Mouse (Mus musculus) G1E (cell line): ENCODE measurements around the gene Ccnt1. TPM values are rescaled to one million over a fixed set of nuclear protein-coding genes. Genes with fewer than 3 reads are reported as not detected.

Experiments used
- ATAC-seq: 2 replicates; pipeline ENCODE4 v1.8.0; 2016; ENCODE audit warnings: mild to moderate bottlenecking; ENCODE audit not compliant: insufficient number of reproducible peaks, poor library complexity, low FRiP score, severe bottlenecking; ENCODE audit errors: extremely low read depth
- DNase-seq: peaks from one replicate; pipeline ENCODE4 v3.0.0; 2012; ENCODE audit warnings: low spot score
- H3K27me3 ChIP-seq: 2 replicates; pipeline ENCODE4 v1.6.1; 2012; ENCODE audit warnings: mild to moderate bottlenecking, low read length, inconsistent platforms; ENCODE audit not compliant: insufficient read depth
- H3K36me3 ChIP-seq: replicated peaks from 2 replicates; pipeline ENCODE3; 2012; ENCODE audit warnings: mild to moderate bottlenecking, inconsistent platforms
- H3K4me1 ChIP-seq: 2 replicates; pipeline ENCODE4 v1.6.1; 2012; ENCODE audit warnings: low read depth, low read length, inconsistent platforms, mixed read lengths; ENCODE audit not compliant: insufficient read depth
- H3K4me3 ChIP-seq: 2 replicates; pipeline ENCODE4 v1.5.1; 2012; ENCODE audit warnings: low read depth, mild to moderate bottlenecking, inconsistent platforms, low read length, moderate library complexity, mixed read lengths
- H3K9me3 ChIP-seq: replicated peaks from 2 replicates; pipeline ENCODE4 v1.6.1; 2012; ENCODE audit warnings: inconsistent platforms
- CTCF ChIP-seq: IDR thresholded peaks from 2 replicates; pipeline ENCODE4 v1.5.1; 2012; ENCODE audit warnings: low read depth, low read length, inconsistent platforms, mixed read lengths
- GATA1 ChIP-seq: IDR thresholded peaks from 2 replicates; pipeline ENCODE4 v1.6.1; 2012; ENCODE audit warnings: borderline replicate concordance, low read length, inconsistent platforms, mixed read lengths
- GATA2 ChIP-seq: IDR thresholded peaks from 2 replicates; pipeline ENCODE4 v1.6.1; 2012; ENCODE audit warnings: low read depth, low read length, inconsistent platforms, borderline replicate concordance
- POLR2AphosphoS5 ChIP-seq: IDR thresholded peaks from 2 replicates; pipeline ENCODE4 v1.6.1; 2012; ENCODE audit warnings: low read depth, low read length, inconsistent platforms; ENCODE audit not compliant: insufficient replicate concordance
- TAL1 ChIP-seq: conservative IDR thresholded peaks from 2 replicates; pipeline ENCODE4 v1.6.1; 2012; ENCODE audit warnings: low read depth, low read length, inconsistent platforms, mixed read lengths
- polyA plus RNA-seq: library from polyadenylated mRNA; stranded (reverse); fragments of >175 nt; gene quantifications from 2 replicates; pipeline ENCODE4 v1.2.3, GENCODE M21; 2012
- total RNA-seq, 2 experiments: library from RNA; stranded (forward) in 1 of 2; stranded (reverse) in 1 of 2; fragments of 200-1000 nt in 1 of 2; fragments of >200 nt in 1 of 2; fragmentation: Nextera tagmentation in 1 of 2; gene quantifications; 2 replicates each; pipeline ENCODE4 v1.2.3; 2014 to 2017

Ccnt1 gene
- total and polyA plus RNA-seq, 3 experiments, result 6.4 to 78.2 (median 76.1) TPM

DNA sequence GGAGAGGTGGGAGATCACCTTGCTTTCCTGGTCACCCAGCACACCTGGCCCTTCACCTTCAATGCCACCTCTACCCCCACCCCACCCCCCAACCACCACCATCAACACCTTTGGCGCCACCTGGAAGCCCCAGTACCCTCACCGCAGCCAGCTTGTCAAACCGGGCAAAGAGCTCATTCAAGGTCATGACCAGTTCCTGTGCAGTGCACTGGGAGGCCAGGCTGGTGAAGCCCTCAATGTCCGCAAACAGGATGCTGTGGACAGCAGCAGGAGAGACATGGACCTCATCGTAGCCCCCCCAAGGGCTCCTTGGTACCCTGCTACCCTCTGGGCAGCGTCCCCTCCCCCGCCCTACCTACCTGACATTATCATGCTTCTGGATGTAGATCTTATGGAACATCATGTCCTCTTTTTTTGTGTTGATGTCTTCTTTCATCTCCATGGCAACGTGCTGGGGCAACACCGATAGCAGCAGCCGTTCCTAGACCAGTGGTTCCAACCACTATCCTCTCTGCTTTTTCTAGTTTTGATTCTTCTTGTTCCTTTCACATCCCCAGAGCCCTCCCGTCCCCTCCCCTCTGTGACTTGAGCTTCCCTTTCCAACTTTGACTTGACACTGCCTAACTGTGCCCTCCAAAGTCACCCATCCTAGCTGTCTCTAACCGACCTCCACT, 29.4 kb upstream of the Ccnt1 start:
- peaks cover 60% of the 10 kb centered on the region for H3K27me3 ChIP-seq
- H3K36me3 ChIP-seq, result no peaks in the 10 kb centered on the region
- DNase-seq (no peak), ATAC-seq (no peak)
- no peak overlapping the region for H3K4me3 ChIP-seq
- no peaks in the 10 kb centered on the region; the same call in 1 of the 2 replicates for H3K4me1 ChIP-seq
- H3K9me3 ChIP-seq, result no peaks in the 10 kb centered on the region
- no peak for TF ChIP-seq TAL1
- TF ChIP-seq POLR2AphosphoS5, result no peak

DNA sequence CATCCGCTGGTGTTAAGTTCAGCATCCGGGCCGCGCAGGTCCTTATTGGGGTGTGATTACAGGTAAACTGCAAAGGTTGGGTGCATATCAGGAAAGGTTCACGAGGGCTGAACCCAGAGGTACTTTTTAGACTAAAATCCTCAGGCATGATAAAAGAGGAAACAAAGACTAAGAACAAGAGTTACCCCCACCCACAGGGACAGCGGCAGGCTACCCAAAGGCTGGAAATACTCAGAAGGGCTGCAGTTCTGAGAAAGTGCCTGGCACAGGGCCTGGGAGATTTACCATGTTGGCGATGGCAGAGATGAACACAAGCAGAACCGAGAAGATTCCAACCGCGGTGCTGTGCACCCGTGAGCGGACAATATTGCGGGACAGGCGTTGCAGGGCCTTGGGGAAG, 25.9 kb upstream of the Ccnt1 start:
- TF ChIP-seq POLR2AphosphoS5 (no peak), GATA2 (no peak), GATA1 (no peak), TAL1 (no peak), CTCF (no peak)
- no peak for DNase-seq
- no peaks in the 10 kb centered on the region for H3K36me3 ChIP-seq

DNA sequence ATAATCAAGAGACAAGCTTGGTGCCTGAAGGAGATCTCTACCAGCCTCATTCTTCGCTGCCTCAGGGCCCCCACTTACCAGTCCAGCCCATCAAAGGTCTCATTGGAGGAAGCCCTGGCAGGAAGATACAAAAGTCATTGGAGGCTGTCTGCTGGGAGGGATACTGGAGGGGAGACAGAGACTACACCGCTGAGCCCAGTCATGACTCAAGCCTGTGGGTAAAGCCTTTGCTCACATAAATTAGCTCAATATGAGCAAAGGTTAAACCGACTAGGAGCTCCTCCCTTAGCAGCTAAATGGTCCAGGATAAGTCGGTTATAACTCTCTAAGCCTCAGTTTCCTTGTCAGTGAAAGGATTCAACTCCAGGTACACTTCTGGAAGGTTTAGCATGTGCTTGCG, 24.3 kb upstream of the Ccnt1 start:
- peaks cover 72% of the 10 kb centered on the region for H3K27me3 ChIP-seq
- H3K36me3 ChIP-seq, result no peaks in the 10 kb centered on the region
- TF ChIP-seq POLR2AphosphoS5, result no peak
- no peak for TF ChIP-seq GATA2
- no peak for TF ChIP-seq CTCF
- TF ChIP-seq GATA1, result no peak
- TF ChIP-seq TAL1, result no peak
- H3K9me3 ChIP-seq, result no peaks in the 10 kb centered on the region
- DNase-seq (no peak), ATAC-seq (no peak)
- H3K4me1 ChIP-seq, result no peaks in the 10 kb centered on the region
- H3K4me3 ChIP-seq, result no peak overlapping the region

More for the DNA sequence above, 25.9 kb upstream of the Ccnt1 start:
- no peak for ATAC-seq
- Histone ChIP-seq H3K4me3 (no peak overlapping the region), H3K27me3 (peaks cover 64% of the 10 kb centered on the region), H3K4me1 (no peaks in the 10 kb centered on the region), H3K9me3 (no peaks in the 10 kb centered on the region)

DNA sequence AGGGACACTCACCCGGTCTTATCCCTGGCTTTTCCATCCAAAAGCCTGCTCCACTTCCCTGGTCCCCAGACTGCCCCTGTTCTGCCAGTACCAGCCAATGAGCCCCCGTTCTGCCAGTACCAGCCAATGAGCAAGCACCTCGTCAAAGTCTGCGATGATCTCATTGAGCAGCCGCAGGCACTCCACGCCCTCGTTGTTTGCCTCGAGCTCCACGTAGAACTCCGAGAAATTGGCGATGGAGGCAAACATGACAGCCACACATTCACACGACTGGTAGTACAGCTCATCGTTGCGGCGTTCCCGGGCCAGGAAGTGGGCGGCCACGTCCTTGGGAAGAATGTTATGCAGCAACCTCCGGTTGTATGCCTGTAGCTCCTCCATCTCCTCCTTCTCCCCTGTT, 23.5 kb upstream of the Ccnt1 start:
- ATAC-seq (no peak), DNase-seq (no peak)
- Histone ChIP-seq H3K4me1 (no peaks in the 10 kb centered on the region), H3K9me3 (no peaks in the 10 kb centered on the region), H3K27me3 (peaks cover 67% of the 10 kb centered on the region), H3K36me3 (no peaks in the 10 kb centered on the region), H3K4me3 (no peak overlapping the region)
- no peak for TF ChIP-seq CTCF

DNA sequence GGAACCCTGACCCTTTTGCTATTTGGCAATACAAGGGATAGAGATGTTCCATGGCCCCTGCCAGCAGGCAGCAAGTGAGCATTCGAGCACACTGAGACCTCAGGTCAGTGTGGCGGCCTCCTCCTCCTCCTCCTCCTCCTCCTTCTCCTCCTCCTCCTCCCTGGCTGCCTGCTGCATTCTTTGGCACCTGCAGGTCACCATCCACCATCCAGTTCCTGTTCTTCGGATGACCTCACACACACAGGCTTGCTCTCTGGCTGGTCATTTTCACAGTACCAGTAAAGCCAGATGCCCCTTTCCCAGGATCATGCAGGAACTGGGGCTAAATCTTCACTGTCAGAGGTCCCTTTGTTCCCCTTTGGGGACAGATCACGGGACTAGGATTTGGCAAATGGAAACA, 20.7 kb upstream of the Ccnt1 start:
- peaks cover 47% of the 10 kb centered on the region for H3K27me3 ChIP-seq
- peaks cover 8% of the 10 kb centered on the region for H3K4me1 ChIP-seq
- H3K4me3 ChIP-seq, result no peak overlapping the region
- no peaks in the 10 kb centered on the region for H3K9me3 ChIP-seq
- TF ChIP-seq POLR2AphosphoS5 (no peak), TAL1 (no peak), CTCF (no peak), GATA2 (no peak), GATA1 (no peak)
- H3K36me3 ChIP-seq, result no peaks in the 10 kb centered on the region
- DNase-seq, result no peak
- no peak for ATAC-seq

DNA sequence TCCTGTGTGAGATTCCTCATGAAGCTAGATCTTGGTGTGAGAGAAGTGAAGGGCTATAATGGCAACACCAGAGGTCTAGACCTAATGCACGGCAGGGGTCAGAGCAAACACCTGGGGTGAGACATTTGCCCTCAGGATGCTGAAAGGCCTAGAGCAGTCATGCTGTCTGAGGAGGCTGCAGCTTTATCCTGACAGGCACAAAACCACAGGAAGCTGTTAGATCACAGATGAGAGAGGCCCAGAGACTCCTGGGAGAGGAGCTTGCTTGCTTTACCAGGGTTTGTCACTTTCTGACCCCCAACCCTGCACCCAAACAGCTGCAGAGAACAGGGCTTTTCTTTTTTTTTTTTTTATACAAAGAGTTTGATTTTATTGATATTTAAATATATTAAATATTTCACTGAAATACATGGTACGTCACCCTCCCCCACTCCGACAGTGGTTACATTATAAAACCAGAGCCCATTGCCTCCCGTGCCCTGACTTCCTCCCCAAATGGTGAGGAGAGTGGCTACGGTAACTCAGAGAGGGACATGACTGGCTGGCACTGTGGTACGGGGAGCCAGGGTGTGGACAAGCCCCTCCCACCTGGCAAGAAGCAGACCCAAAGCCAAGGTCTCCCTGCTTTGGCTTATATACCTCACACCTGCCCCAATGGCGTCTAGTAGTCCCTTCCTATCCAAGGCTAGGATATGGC, 19.1 kb upstream of the Ccnt1 start:
- peaks cover 45% of the 10 kb centered on the region for H3K27me3 ChIP-seq
- no peak for DNase-seq

More for the DNA sequence above, 19.1 kb upstream of the Ccnt1 start:
- TF ChIP-seq GATA2 (no peak), TAL1 (no peak), CTCF (no peak), POLR2AphosphoS5 (no peak), GATA1 (no peak)
- Histone ChIP-seq H3K4me1 (peaks cover 11% of the 10 kb centered on the region), H3K9me3 (no peaks in the 10 kb centered on the region), H3K4me3 (no peak overlapping the region), H3K36me3 (no peaks in the 10 kb centered on the region)
- no peak for ATAC-seq
